Mouse (Mus musculus): ENCODE results near the gene Nynrin.

GRCm38 (mm10) chr14:55828716-55829263 is 25.0 kb upstream of the Nynrin start:
- TF ChIP-seq CTCF (IDR thresholded peaks at IDR 0.05; ENCODE audit: borderline replicate concordance, control insufficient read depth, extremely low read depth, insufficient read depth, low read length, poor library complexity), result no peak
- no peak for TF ChIP-seq POLR2A (IDR thresholded peaks at IDR 0.05; ENCODE audit: control insufficient read depth, extremely low read depth, insufficient read depth, low read length, poor library complexity)
